Mouse (Mus musculus) MEL (cell line): ENCODE measurements around the gene Gm20605.

Experiments
- CTCF ChIP-seq, 3 experiments: IDR thresholded peaks in 2 of 3; conservative IDR thresholded peaks in 1 of 3; 2 replicates each; pipeline ENCODE4 v1.5.1; 2011 to 2012; ENCODE audit warnings: low read length in 3 of 3, low read depth in 2 of 3, mild to moderate bottlenecking in 2 of 3, improper control_type of control experiment in 1 of 3, inconsistent platforms in 1 of 3, mixed read lengths in 1 of 3, moderate library complexity in 1 of 3; ENCODE audit not compliant: control insufficient read depth in 1 of 3, insufficient read depth in 1 of 3, poor library complexity in 1 of 3, severe bottlenecking in 1 of 3
- E2F4 ChIP-seq: IDR thresholded peaks from 2 replicates; pipeline ENCODE4 v1.6.1; 2011; ENCODE audit warnings: low read depth, low read length, improper control_type of control experiment, borderline replicate concordance
- MAX ChIP-seq: IDR thresholded peaks from 2 replicates; pipeline ENCODE4 v1.6.1; 2011; ENCODE audit warnings: low read length, improper control_type of control experiment
- MEF2A ChIP-seq: IDR thresholded peaks from 2 replicates; pipeline ENCODE4 v1.6.1; 2014; ENCODE audit warnings: low read depth, mild to moderate bottlenecking, inconsistent platforms, low read length, improper control_type of control experiment; ENCODE audit not compliant: poor library complexity, insufficient replicate concordance, severe bottlenecking; ENCODE audit errors: extremely low read depth
- NRF1 ChIP-seq: IDR thresholded peaks from 2 replicates; pipeline ENCODE4 v1.6.1; 2014; ENCODE audit warnings: low read depth, mild to moderate bottlenecking, inconsistent platforms, low read length, improper control_type of control experiment, moderate library complexity; ENCODE audit not compliant: poor library complexity, insufficient read depth, severe bottlenecking
- POLR2A ChIP-seq, 2 experiments: IDR thresholded peaks; 2 replicates each; pipeline ENCODE4 v1.6.1; 2011 to 2012; ENCODE audit warnings: low read length in 2 of 2, mild to moderate bottlenecking in 2 of 2, control low read depth in 1 of 2, improper control_type of control experiment in 1 of 2, low read depth in 1 of 2, moderate library complexity in 1 of 2; ENCODE audit not compliant: control insufficient read depth in 1 of 2, insufficient read depth in 1 of 2, poor library complexity in 1 of 2
- TBP ChIP-seq: IDR thresholded peaks from 2 replicates; pipeline ENCODE4 v1.8.0; 2011; ENCODE audit warnings: low read depth, low read length, improper control_type of control experiment

DNA sequence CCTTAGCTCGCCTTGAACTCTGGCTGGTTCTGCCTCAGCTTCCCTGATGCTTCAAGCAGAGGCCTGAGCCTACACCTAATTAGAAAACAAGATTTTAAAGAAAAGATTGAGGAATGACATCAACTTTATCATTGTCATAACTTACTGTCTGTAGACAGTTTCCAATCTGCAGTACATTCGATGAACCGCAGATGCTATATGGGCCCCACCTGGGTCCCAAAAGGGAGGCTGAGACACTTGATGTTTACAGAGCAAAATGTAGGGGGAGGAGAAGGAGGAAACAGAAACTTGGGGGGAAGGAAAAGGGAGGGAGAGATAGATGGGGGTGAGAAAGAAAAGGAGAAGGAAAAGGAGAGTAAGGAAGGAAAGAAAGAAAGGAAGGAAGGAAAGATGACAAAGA is 61.0 kb downstream of the Gm20605 start:
- TF ChIP-seq NRF1 (no peak), MEF2A (no peak), CTCF (IDR thresholded peaks at IDR 0.05 in 2 of 3, conservative IDR thresholded peaks at IDR 0.05 in 1 of 3; ENCODE audit: control insufficient read depth in 1 of 3, insufficient read depth in 1 of 3, low read depth in 2 of 3, low read length in 3 of 3, poor library complexity in 1 of 3, severe bottlenecking in 1 of 3) (no peak), POLR2A (IDR thresholded peaks at IDR 0.05; ENCODE audit: control insufficient read depth in 1 of 2, insufficient read depth in 1 of 2, low read depth in 1 of 2, low read length in 2 of 2, poor library complexity in 1 of 2) (no peak), MAX (no peak), TBP (no peak), E2F4 (no peak)
